Mouse (Mus musculus) C2C12 (cell line): ENCODE data around the gene Ank.

Experiments used
- CTCF ChIP-seq: IDR thresholded peaks from one replicate; pipeline ENCODE4 v1.5.1; 2011; ENCODE audit not compliant: control insufficient read depth, insufficient read depth, insufficient read length
- USF1 ChIP-seq: IDR thresholded peaks from one replicate; pipeline ENCODE4 v1.6.1; 2011; ENCODE audit warnings: low read depth, mild to moderate bottlenecking, control low read depth, moderate library complexity

- TF ChIP-seq CTCF, result no peak
- TF ChIP-seq USF1, result no peak
Observed at GRCm38 (mm10) chr15:27452496-27452895, 14.0 kb upstream of the Ank start.
